Mouse (Mus musculus): Measurements from ENCODE around the gene Pidd1. TPM values are rescaled to one million over a fixed set of nuclear protein-coding genes. Genes with fewer than 3 reads are reported as not detected.
"Not testable (repeated sequence)": the region's sequence is repeated elsewhere in the genome, so short reads cannot be mapped to it uniquely, and the experiment has no call there.

Pidd1 gene
- total RNA-seq, 2 experiments from 2014 or later: 9.7 to 14.4 TPM

- no peak for ATAC-seq (replicated peaks; ENCODE audit: poor library complexity)
Measured at GRCm38 (mm10) chr7:141460001-141460390, 16.2 kb upstream of the Pidd1 start.

GRCm38 (mm10) chr7:141459301-141459711 is 15.5 kb upstream of the Pidd1 start:
- ATAC-seq (replicated peaks; ENCODE audit: poor library complexity): no peak

- ATAC-seq (replicated peaks; ENCODE audit: poor library complexity): no peak
Measured at GRCm38 (mm10) chr7:141458661-141459060, 14.8 kb upstream of the Pidd1 start.

DNA sequence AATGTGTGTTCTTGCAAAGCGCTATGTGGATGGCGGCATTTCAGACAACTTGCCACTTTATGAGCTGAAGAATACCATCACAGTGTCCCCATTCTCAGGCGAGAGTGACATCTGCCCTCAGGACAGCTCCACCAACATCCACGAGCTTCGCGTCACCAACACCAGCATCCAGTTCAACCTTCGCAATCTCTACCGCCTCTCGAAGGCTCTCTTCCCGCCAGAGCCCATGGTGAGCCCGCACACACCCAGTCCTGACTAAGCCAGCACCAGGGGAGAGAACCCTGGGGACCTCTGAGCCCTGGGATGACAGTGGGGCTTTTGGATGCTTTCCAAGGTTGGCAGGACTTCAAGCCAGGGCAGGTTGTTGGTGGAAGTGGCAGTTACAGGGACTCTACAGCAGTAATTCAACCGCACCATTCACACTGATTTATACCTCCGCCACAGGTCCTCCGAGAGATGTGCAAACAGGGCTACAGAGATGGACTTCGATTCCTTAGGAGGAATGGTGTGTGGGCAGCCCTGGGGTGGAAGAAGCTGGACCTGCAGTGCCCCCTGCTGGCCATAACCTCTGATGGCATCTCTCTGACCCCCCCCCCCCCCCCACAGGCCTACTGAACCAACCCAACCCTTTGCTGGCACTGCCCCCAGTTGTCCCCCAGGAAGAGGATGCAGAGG is 14.3 kb upstream of the Pidd1 start:
- peak; percentile 12; the same call in 1 of the 2 replicates for ATAC-seq (replicated peaks; ENCODE audit: poor library complexity)

DNA sequence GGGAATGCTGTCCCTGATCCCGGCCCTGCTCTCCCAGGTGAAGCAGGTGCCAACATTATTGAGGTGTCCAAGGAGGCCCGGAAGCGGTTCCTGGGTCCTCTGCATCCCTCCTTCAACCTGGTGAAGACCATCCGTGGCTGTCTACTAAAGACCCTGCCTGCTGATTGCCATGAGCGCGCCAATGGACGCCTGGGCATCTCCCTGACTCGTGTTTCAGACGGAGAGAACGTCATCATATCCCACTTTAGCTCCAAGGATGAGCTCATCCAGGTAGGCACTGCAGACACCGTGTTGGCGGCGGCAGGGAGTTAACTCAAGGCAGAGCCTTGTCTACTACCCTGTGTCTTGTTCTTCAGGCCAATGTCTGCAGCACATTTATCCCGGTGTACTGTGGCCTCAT is 13.4 kb upstream of the Pidd1 start:
- no peak for ATAC-seq (replicated peaks; ENCODE audit: poor library complexity)

GRCm38 (mm10) chr7:141456739-141457138 is 12.9 kb upstream of the Pidd1 start:
- ATAC-seq (replicated peaks; ENCODE audit: poor library complexity): no peak

DNA sequence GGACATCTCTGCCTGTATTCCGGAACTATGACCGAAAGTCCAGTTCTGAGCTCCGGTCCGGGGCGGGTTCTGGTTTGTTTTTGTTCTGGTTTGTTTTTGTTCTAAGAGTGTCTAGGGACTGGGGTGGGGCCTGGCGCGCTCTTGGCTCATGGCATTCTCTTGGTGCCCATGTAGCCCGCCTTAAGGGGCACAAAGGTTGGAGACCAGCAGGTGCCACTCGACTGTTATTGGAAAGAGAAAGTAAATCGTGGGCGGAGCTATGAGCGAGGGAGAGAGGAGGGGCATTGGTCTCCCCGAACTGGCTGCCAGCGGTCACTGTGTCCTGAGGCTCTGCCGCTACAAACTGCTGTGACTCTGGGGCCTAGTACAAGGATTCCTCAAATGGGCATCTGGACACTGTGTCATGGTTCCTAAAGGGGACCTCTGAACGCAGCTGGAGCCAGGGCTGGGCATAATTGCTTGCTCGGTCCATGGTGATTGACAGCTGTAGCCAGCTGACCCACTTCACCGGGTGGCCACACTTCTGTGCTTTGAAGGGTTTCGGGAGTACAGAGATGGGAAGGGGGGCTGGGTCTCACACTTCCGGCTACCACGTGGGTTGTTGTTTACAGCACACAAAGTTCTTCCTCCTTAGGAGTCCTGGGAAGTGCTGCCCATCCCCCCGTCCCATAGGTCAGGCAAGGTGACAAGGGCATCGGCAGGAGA is 11.9 kb upstream of the Pidd1 start:
- ATAC-seq (replicated peaks; ENCODE audit: poor library complexity): peak; percentile 36

GRCm38 (mm10) chr7:141454967-141455551 is 11.2 kb upstream of the Pidd1 start, which contains the start of gene Pnpla2:
Gene Pnpla2 (plus strand): TSS chr7:141455198.
- ATAC-seq (replicated peaks; ENCODE audit: poor library complexity): peak; percentile 74

GRCm38 (mm10) chr7:141453636-141454035 is 9.8 kb upstream of the Pidd1 start:
- ATAC-seq (replicated peaks; ENCODE audit: poor library complexity): no peak

DNA sequence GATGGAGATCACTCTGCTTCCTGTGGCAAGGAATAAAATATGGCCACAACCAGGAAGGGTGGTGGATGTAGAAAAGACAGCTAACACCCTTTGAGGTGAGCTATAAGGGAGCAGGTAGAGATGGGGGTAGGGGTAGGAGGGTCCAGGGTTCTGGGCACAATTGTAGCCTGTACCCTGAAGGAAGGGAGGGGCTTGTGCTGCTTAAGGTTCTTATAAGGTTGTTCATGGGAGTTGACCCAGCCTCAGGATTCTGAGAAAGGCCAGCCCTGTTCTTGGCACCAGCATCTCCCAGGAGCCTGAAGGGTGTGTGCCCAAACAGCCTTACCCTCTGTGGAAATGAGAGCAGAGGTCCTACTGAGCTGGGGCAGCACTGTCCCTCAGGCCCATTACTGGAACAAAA is 8.1 kb upstream of the Pidd1 start:
- no peak for ATAC-seq (replicated peaks; ENCODE audit: poor library complexity)

DNA sequence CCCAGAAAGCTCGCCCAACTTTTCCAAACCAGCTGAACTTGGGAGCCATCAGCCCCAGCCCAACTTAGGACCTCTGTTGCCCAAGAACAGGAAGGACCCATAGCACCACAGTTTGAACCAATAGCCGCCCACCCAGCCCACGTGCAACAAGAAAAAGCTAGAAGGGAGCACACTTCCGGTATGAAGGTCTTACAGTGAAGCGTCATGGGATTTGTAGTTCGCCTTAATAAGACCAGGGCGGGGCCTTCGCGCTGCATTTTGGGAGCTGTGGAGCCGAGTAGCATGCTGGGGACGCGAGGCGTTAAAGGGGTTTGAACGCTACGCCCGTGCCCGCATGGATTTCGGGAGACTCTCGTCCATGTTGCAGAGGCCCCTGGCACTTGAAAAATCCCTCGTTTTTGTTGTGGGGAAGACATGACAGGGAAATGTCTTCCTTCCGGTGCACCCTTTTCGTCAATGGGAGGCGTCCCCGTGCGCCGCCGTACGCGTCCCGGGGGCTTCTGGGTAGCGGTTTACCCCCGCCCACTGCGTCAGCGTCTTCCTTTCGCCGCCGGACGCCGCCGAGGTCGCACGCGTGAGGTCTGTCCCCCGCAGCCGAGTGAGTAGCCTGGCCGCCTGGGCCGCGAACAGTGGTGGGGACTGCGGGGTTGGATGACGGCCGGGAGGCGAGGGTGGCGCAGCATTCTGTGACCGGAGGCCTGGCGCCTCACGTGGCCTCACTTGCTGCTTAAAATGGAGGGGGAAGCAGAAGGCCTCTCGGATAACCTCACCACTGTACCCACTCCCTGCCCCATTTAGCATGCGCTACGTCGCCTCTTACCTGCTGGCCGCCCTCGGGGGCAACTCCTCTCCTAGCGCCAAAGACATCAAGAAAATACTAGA is 3.5 kb upstream of the Pidd1 start, which contains the start of gene Rplp2:
Gene Rplp2 (plus strand): TSS at position 261 of the 882 bp plus-strand sequence.
- peak; percentile 76 for ATAC-seq (replicated peaks; ENCODE audit: poor library complexity)

DNA sequence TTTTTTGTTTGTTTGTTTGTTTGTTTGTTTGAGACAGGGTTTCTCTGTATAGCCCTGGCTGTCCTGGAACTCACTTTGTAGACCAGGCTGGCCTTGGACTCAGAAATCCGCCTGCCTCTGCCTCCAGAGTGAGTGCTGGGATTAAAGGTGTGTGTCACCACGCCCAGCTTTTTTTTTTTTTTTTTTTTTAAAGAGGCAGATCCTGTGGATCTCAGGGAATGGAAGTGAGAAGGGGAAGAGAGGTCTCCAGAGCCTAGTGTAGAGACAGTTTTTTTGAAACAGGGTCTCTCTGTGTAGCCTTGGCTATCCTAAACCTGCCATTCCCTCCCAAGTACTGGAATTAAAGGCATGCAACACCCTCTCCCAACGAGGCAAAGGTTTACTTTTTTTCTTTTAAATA is 2.5 kb upstream of the Pidd1 start:
- not testable (repeated sequence) for ATAC-seq (replicated peaks; ENCODE audit: poor library complexity)

GRCm38 (mm10) chr7:141443081-141443821 is 574 bp downstream of the Pidd1 start:
- peak; percentile 42 for ATAC-seq (replicated peaks; ENCODE audit: poor library complexity)

- no peak for ATAC-seq (replicated peaks; ENCODE audit: poor library complexity)
Measured at GRCm38 (mm10) chr7:141442199-141442598, 1.6 kb downstream of the Pidd1 start.

- no peak for ATAC-seq (replicated peaks; ENCODE audit: poor library complexity)
Measured at GRCm38 (mm10) chr7:141441460-141441859, 2.4 kb downstream of the Pidd1 start.

DNA sequence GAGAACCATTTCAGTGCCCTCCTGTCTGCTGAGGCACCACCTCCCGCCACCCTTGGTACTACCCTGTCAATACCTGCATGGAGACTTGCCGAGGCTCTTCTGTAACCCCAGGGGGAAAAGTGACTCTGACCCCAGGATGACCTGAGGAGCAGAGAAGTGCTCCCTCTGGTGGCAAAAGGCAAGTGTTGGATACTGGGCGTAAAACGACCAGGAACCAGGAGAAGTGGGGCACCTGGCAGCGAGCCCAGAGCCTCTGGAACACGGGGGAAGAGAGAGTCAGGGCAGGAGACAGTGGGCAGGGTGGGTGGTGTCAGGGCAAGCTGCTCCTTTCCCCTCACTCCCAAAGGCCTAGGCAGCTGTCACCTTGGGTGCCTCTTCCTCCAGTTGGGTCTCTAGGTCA is 3.2 kb downstream of the Pidd1 start:
- ATAC-seq (replicated peaks; ENCODE audit: poor library complexity): peak; percentile 25; the same call in 1 of the 2 replicates

- no peak for ATAC-seq (replicated peaks; ENCODE audit: poor library complexity)
Measured at GRCm38 (mm10) chr7:141439811-141440210, 4.0 kb downstream of the Pidd1 start.

DNA sequence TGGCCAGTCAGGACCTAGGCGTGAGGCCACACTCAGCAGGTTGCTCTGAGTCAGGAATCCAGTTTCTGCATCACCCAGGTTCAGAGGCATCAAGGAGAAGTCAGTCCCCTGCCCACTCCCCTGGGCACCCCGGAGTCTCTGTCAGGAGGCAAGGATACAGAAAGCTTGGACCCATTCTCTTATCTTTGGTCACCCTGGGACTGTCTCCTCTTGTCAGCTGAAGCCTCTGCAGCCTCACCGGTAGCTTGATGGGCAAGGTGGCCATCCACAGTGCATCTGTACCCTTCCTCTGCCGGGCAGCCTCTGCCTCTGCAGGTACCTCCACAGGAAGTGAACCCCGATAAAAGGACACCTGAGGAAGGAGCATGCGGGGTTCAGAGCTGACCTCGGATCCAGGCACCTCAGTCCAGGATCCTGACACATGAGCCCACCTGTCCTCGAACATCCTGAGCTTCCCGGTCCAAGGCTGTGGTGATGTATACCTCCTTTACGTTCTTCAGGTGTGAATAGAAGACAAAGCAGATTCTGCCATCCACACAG is 4.6 kb downstream of the Pidd1 start:
- no peak for ATAC-seq (replicated peaks; ENCODE audit: poor library complexity)

DNA sequence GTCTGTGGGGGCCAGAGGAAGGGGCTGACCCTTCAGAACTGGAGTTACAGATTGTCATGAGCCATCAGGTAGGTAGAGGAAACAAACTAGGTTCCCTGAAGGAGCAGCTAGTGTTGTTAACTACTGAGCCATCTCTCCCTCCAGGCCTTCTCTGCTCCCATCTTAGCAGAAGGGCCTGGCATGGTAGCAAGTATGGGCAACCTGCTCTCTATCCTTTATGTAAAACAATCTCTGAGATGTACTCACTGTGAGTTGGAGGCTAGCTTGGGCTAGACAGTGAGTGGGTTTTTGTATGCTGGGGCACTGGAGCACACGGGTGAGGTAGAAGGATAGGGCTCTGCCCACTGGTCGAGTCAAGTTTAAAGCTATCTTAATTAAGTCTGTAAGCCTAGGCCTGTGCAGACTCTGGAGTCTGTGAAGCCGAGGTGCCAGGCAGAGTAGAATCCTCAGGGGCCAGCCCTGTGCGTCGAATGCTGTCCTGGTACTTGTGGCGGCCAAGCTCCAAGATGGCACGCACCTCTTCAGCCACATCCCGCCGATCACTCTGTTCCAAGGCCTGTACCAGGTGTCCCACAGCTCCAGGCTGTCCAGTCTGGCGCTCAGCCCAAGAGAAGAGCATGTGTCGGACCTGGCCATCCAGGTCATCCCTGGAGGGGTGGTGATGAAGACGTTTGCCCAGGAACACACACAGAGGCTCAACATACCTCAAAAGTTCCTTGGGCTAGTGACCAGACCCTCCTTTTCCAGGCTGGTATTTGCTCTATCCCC is 5.4 kb downstream of the Pidd1 start:
- no peak for ATAC-seq (replicated peaks; ENCODE audit: poor library complexity)
